ENCODE assay signal across 8 mouse cellular contexts in the genomic region with DNA sequence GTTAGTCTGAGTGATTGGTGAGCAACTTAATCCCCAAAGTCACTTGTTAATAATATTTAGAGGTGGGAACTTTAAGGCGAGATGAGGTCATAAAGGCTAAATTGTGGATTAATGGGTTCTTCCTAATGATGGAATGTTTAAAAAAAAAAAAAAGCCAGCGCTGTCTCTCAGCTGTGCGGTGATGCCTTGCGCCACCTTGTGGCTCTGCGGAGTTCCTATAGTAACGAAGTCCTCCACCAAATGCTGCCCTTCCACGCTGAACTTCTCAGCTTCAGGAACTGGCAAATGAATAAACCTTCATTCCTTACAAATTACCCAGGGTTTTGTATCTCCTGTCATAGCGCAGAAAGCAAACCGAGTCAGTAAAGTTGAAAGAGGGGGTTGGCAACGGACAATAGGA. TPM values are rescaled to one million over a fixed set of nuclear protein-coding genes. Genes with fewer than 3 reads are reported as not detected.
DNase-seq lines count a peak whose midpoint lies in the region; ATAC-seq and TF ChIP-seq lines count a peak whose summit lies in the region.

No protein-coding gene starts in this region.

- no peak overlapping the region for H3K27ac ChIP-seq in thymus, adult 2 months (ENCODE audit: control insufficient read depth, insufficient read depth, low read length)
- H3K27ac ChIP-seq in embryonic facial prominence, embryonic 14.5 days (replicated peaks; ENCODE audit: low read depth, low read length) = no peak overlapping the region
- no peak overlapping the region for H3K27ac ChIP-seq in stomach, postnatal 0 days (replicated peaks)

- peak; percentile 35 to 40 for DNase-seq in cerebellum, adult 18-20 months
- DNase-seq in thymus, adult 2 months = peak; percentile 29
- no peak for DNase-seq in thymus, adult 18-20 months
- peak; percentile 67 for DNase-seq in embryonic facial prominence, embryonic 14.5 days (ENCODE audit: low spot score)
- DNase-seq in layer of hippocampus, adult 9-10 months (ENCODE audit: low spot score) = peak; percentile 13
- peak; percentile 46 for DNase-seq in stomach, postnatal 0 days (ENCODE audit: low spot score)

- 20% methylated on average over 10 of the region's 10 CpGs for WGBS in thymus, adult 2 months
- 8% methylated on average over 10 of the region's 10 CpGs for WGBS in embryonic facial prominence, embryonic 14.5 days
- 13% methylated on average over 10 of the region's 10 CpGs for WGBS in stomach, postnatal 0 days

- H3K4me3 ChIP-seq in thymus, adult 2 months (ENCODE audit: control insufficient read depth, insufficient read depth, low read length) = no peak overlapping the region
- no peak overlapping the region for H3K4me3 ChIP-seq in embryonic facial prominence, embryonic 14.5 days (ENCODE audit: low read depth, low read length)
- H3K4me3 ChIP-seq in stomach, postnatal 0 days (ENCODE audit: low read depth, low read length) = no peak overlapping the region

- no peak; the same call in 1 of the 2 replicates for ATAC-seq in cerebellum, adult (ENCODE audit: insufficient number of reproducible peaks, low FRiP score, low TSS enrichment)
- ATAC-seq in embryonic facial prominence, embryonic 14.5 days (ENCODE audit: low read depth) = no peak
- peak; percentile 78 for ATAC-seq in megakaryocyte progenitor cell, adult 5-6 weeks (replicated peaks; ENCODE audit: poor library complexity)
- no peak for ATAC-seq in stomach, postnatal 0 days (ENCODE audit: low FRiP score, low TSS enrichment)

- no peak for TF ChIP-seq POLR2A in thymus, adult 2 months (IDR thresholded peaks at IDR 0.05; ENCODE audit: control insufficient read depth, extremely low read depth, insufficient read depth, low read length, poor library complexity)

- no peaks in the 10 kb centered on the region for H3K9me3 ChIP-seq in embryonic facial prominence, embryonic 14.5 days (ENCODE audit: control insufficient read depth, low read length)
- no peaks in the 10 kb centered on the region for H3K9me3 ChIP-seq in stomach, postnatal 0 days (ENCODE audit: control insufficient read depth, low read length)

- no peak for TF ChIP-seq EP300 in stomach, postnatal 0 days (optimal IDR thresholded peaks at IDR 0.05)

- H3K36me3 ChIP-seq in thymus, adult 2 months (ENCODE audit: control insufficient read depth, insufficient read depth, low read length) = no peaks in the 10 kb centered on the region
- H3K36me3 ChIP-seq in embryonic facial prominence, embryonic 14.5 days (ENCODE audit: control insufficient read depth, insufficient read depth, low read length) = no peaks in the 10 kb centered on the region
- H3K36me3 ChIP-seq in stomach, postnatal 0 days (ENCODE audit: control insufficient read depth, insufficient read depth, low read length) = no peaks in the 10 kb centered on the region

- TF ChIP-seq CTCF in thymus, adult 2 months (IDR thresholded peaks at IDR 0.05; ENCODE audit: borderline replicate concordance, control insufficient read depth, extremely low read depth, insufficient read depth, low read length, poor library complexity) = peak; percentile 62; the same call in 1 of the 2 replicates
- TF ChIP-seq CTCF in stomach, postnatal 0 days (IDR thresholded peaks at IDR 0.05; ENCODE audit: low read depth) = peak; percentile 76

- no peak overlapping the region for H3K9ac ChIP-seq in embryonic facial prominence, embryonic 14.5 days (ENCODE audit: low read depth, low read length)
- H3K9ac ChIP-seq in stomach, postnatal 0 days (ENCODE audit: low read length) = no peak overlapping the region

- H3K4me2 ChIP-seq in embryonic facial prominence, embryonic 14.5 days (ENCODE audit: low read depth, low read length) = no peak overlapping the region
- H3K4me2 ChIP-seq in stomach, postnatal 0 days (replicated peaks; ENCODE audit: low read depth) = no peak overlapping the region

- H3K4me1 ChIP-seq in thymus, adult 2 months (replicated peaks; ENCODE audit: control insufficient read depth, insufficient read depth, low read length) = peaks cover 7% of the 10 kb centered on the region; the same call in 1 of the 2 replicates
- H3K4me1 ChIP-seq in embryonic facial prominence, embryonic 14.5 days (ENCODE audit: control insufficient read depth, insufficient read depth, low read length) = no peaks in the 10 kb centered on the region
- no peaks in the 10 kb centered on the region for H3K4me1 ChIP-seq in stomach, postnatal 0 days (replicated peaks; ENCODE audit: control insufficient read depth, insufficient read depth)

- H3K27me3 ChIP-seq in thymus, adult 2 months (ENCODE audit: control insufficient read depth, insufficient read depth, low read length) = no peaks in the 10 kb centered on the region
- no peaks in the 10 kb centered on the region for H3K27me3 ChIP-seq in embryonic facial prominence, embryonic 14.5 days (replicated peaks; ENCODE audit: control insufficient read depth, insufficient read depth, low read length)
- H3K27me3 ChIP-seq in stomach, postnatal 0 days (ENCODE audit: control insufficient read depth, insufficient read depth, low read length) = no peaks in the 10 kb centered on the region

RNA-seq across cellular contexts. Expression of a gene that starts 27.0 kb away (rescaled TPM):
- 1,765 and 2,152 TPM in 2 replicates for polyA plus RNA-seq in thymus, adult 2 months (2012; rRNA removed)
- 1,758 and 2,055 TPM in 2 replicates for polyA plus RNA-seq in embryonic facial prominence, embryonic 14.5 days (2014; fragmentation: Nextera tagmentation; extraction: Ambion mirVana)
- 2,352 and 2,382 TPM in 2 replicates for total RNA-seq in megakaryocyte progenitor cell, adult 5-6 weeks (2015)
- 2,189 and 3,108 TPM in 2 replicates for total RNA-seq in megakaryocyte progenitor cell, adult 5-6 weeks (2017)
- 1,988 and 2,229 TPM in 2 replicates for polyA plus RNA-seq in stomach, postnatal 0 days (2015; fragmentation: Nextera tagmentation; extraction: Ambion mirVana)

RNA-seq across cellular contexts. Expression of a gene that starts 36.6 kb away (rescaled TPM):
- polyA plus RNA-seq in thymus, adult 2 months (2012; rRNA removed) = 6.5 and 11.1 TPM in 2 replicates
- polyA plus RNA-seq in embryonic facial prominence, embryonic 14.5 days (2014; fragmentation: Nextera tagmentation; extraction: Ambion mirVana) = 16.9 and 18.4 TPM in 2 replicates
- total RNA-seq in megakaryocyte progenitor cell, adult 5-6 weeks (2015) = 32.3 and 40.5 TPM in 2 replicates
- 11.6 and 17.9 TPM in 2 replicates for total RNA-seq in megakaryocyte progenitor cell, adult 5-6 weeks (2017)
- polyA plus RNA-seq in stomach, postnatal 0 days (2015; fragmentation: Nextera tagmentation; extraction: Ambion mirVana) = 4.3 and 5.2 TPM in 2 replicates

RNA-seq across cellular contexts. Expression of a gene that starts 51.9 kb away (rescaled TPM):
- polyA plus RNA-seq in thymus, adult 2 months (2012; rRNA removed) = 153 and 166 TPM in 2 replicates
- polyA plus RNA-seq in embryonic facial prominence, embryonic 14.5 days (2014; fragmentation: Nextera tagmentation; extraction: Ambion mirVana) = 562 and 692 TPM in 2 replicates
- 1,035 and 1,112 TPM in 2 replicates for total RNA-seq in megakaryocyte progenitor cell, adult 5-6 weeks (2015)
- total RNA-seq in megakaryocyte progenitor cell, adult 5-6 weeks (2017) = 1,330 and 1,393 TPM in 2 replicates
- 843 and 974 TPM in 2 replicates for polyA plus RNA-seq in stomach, postnatal 0 days (2015; fragmentation: Nextera tagmentation; extraction: Ambion mirVana)

RNA-seq across cellular contexts. Expression of a gene that starts 52.0 kb away (rescaled TPM):
- polyA plus RNA-seq in thymus, adult 2 months (2012; rRNA removed) = 21.5 and 21.8 TPM in 2 replicates
- 65.5 and 66.1 TPM in 2 replicates for polyA plus RNA-seq in embryonic facial prominence, embryonic 14.5 days (2014; fragmentation: Nextera tagmentation; extraction: Ambion mirVana)
- 145 TPM in 2 replicates for total RNA-seq in megakaryocyte progenitor cell, adult 5-6 weeks (2015)
- 149 and 155 TPM in 2 replicates for total RNA-seq in megakaryocyte progenitor cell, adult 5-6 weeks (2017)
- polyA plus RNA-seq in stomach, postnatal 0 days (2015; fragmentation: Nextera tagmentation; extraction: Ambion mirVana) = 52.3 and 54.4 TPM in 2 replicates

Comparison
In these comparisons a context has a peak if more than half of its experiments do, and no peak if none do; other contexts are left out.
1. DNase-seq: peak in cerebellum, adult 18-20 months (2 of 2), thymus, adult 2 months (single experiment), embryonic facial prominence, embryonic 14.5 days (single experiment), layer of hippocampus, adult 9-10 months (single experiment) and stomach, postnatal 0 days (single experiment); none in thymus, adult 18-20 months (0 of 2).